Mouse (Mus musculus): ENCODE measurements at regions not wholly inside any gene's neighbourhood (a gene's known extent, or its start where the extent isn't known, plus 50 kb on each side); places are given as distances from the start of the nearest gene placed in this dataset.
"Not testable (repeated sequence)": the region's sequence is repeated elsewhere in the genome, so short reads cannot be mapped to it uniquely, and the experiment has no call there.

- no peaks in the 10 kb centered on the region for H3K27me3 ChIP-seq (ENCODE audit: control insufficient read depth, insufficient read depth, low read length, poor library complexity, severe bottlenecking)
- no peak overlapping the region for H3K4me3 ChIP-seq (ENCODE audit: low read depth, low read length)
- no peaks in the 10 kb centered on the region for H3K36me3 ChIP-seq (ENCODE audit: control insufficient read depth, insufficient read depth, low read length, poor library complexity, severe bottlenecking)
- H3K27ac ChIP-seq (ENCODE audit: insufficient read depth, low read length): no peak overlapping the region
- H3K9ac ChIP-seq (ENCODE audit: low read depth, poor library complexity, severe bottlenecking): no peak overlapping the region
- H3K4me1 ChIP-seq (ENCODE audit: control insufficient read depth, insufficient read depth, low read length): no peaks in the 10 kb centered on the region
- TF ChIP-seq EP300 (IDR thresholded peaks at IDR 0.05; ENCODE audit: insufficient read depth, low read depth, low read length) (no peak), POLR2A (IDR thresholded peaks at IDR 0.05; ENCODE audit: insufficient read depth, low read length) (no peak), CTCF (IDR thresholded peaks at IDR 0.05; ENCODE audit: low read depth, low read length) (no peak)
- no peaks in the 10 kb centered on the region for H3K9me3 ChIP-seq (replicated peaks; ENCODE audit: control insufficient read depth, insufficient read depth, low read length, poor library complexity, severe bottlenecking)
These were observed 133.3 kb upstream of the Slc13a1 start for GRCm38 (mm10) chr6:24301146-24301545.

- no peak overlapping the region for H3K4me3 ChIP-seq (ENCODE audit: low read depth, low read length)
- H3K36me3 ChIP-seq (ENCODE audit: control insufficient read depth, insufficient read depth, low read length, poor library complexity, severe bottlenecking): no peaks in the 10 kb centered on the region
- H3K27me3 ChIP-seq (ENCODE audit: control insufficient read depth, insufficient read depth, low read length, poor library complexity, severe bottlenecking): no peaks in the 10 kb centered on the region
- H3K27ac ChIP-seq (ENCODE audit: insufficient read depth, low read length): no peak overlapping the region
- H3K9ac ChIP-seq (ENCODE audit: low read depth, poor library complexity, severe bottlenecking): no peak overlapping the region
- TF ChIP-seq POLR2A (IDR thresholded peaks at IDR 0.05; ENCODE audit: insufficient read depth, low read length): no peak
- TF ChIP-seq EP300 (IDR thresholded peaks at IDR 0.05; ENCODE audit: insufficient read depth, low read depth, low read length): no peak
- no peak for TF ChIP-seq CTCF (IDR thresholded peaks at IDR 0.05; ENCODE audit: low read depth, low read length)
- H3K4me1 ChIP-seq (ENCODE audit: control insufficient read depth, insufficient read depth, low read length): no peaks in the 10 kb centered on the region
- no peaks in the 10 kb centered on the region for H3K9me3 ChIP-seq (replicated peaks; ENCODE audit: control insufficient read depth, insufficient read depth, low read length, poor library complexity, severe bottlenecking)
These were observed 130.8 kb upstream of the Slc13a1 start for GRCm38 (mm10) chr6:24298562-24299212.

DNA sequence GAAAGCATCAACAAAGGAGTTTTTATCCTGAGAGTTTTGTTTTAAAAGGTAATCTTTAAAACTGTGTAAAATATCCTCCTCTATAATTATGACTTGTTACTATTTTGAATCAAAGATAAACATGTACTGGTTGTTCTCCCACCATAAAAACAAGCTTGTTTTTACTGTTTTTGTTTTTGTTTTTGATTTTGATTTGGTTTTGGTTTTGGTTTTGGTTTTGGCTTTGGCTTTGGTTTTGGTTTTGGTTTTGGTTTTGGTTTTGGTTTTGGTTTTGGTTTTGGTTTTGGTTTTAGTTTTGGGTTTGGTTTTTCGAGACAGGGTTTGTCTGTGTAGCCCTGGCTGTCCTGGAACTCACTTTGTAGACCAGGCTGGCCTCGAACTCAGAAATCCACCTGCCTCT is 120.9 kb upstream of the Slc13a1 start:
- not testable (repeated sequence) for H3K9ac ChIP-seq (ENCODE audit: low read depth, poor library complexity, severe bottlenecking); H3K9me3 ChIP-seq (replicated peaks; ENCODE audit: control insufficient read depth, insufficient read depth, low read length, poor library complexity, severe bottlenecking); H3K4me3 ChIP-seq (ENCODE audit: low read depth, low read length); H3K27ac ChIP-seq (ENCODE audit: insufficient read depth, low read length); H3K4me1 ChIP-seq (ENCODE audit: control insufficient read depth, insufficient read depth, low read length); H3K36me3 ChIP-seq (ENCODE audit: control insufficient read depth, insufficient read depth, low read length, poor library complexity, severe bottlenecking); H3K27me3 ChIP-seq (ENCODE audit: control insufficient read depth, insufficient read depth, low read length, poor library complexity, severe bottlenecking)

DNA sequence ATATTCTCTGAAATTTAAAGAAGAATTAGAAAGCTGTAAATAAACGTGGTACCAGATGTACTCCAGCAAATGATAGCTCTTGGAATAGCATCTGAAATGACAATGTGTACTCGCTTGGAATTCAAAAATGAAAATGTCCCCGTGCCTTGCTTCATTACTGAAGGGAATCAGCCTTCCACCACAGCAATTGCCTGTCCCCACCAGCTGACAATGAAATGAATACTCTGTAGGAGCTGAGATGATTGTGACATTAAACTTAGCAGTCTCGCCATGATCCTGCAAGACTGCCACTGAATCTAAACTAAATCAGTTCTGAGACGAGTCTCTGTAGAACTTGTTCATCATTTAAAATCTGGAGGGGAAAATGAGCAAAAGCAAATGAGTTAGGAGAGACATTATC is 104.9 kb upstream of the Slc13a1 start:
- no peak for TF ChIP-seq EP300 (IDR thresholded peaks at IDR 0.05; ENCODE audit: insufficient read depth, low read depth, low read length)
- Histone ChIP-seq H3K27ac (ENCODE audit: insufficient read depth, low read length) (no peak overlapping the region), H3K36me3 (ENCODE audit: control insufficient read depth, insufficient read depth, low read length, poor library complexity, severe bottlenecking) (no peaks in the 10 kb centered on the region)

DNA sequence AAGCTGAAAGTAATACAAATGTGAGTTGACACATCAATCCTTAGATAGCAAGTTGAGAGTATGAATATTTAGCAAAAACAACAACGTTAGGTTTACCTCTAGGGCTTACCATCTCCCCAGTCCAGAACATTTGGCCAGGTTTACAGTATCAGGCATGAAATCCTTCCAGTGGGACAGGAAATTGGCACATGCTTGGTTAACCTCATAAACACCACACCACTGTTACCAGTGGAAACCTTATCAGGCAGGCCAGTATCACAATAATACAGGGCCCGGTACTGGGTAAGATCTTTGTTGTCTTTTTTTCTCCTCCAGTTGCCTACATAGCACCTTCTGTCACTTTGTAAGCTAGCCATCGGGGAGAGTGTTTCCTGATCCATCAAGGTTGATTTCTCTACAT is 101.7 kb upstream of the Slc13a1 start:
- Histone ChIP-seq H3K27me3 (ENCODE audit: control insufficient read depth, insufficient read depth, low read length, poor library complexity, severe bottlenecking) (no peaks in the 10 kb centered on the region), H3K9me3 (replicated peaks; ENCODE audit: control insufficient read depth, insufficient read depth, low read length, poor library complexity, severe bottlenecking) (no peaks in the 10 kb centered on the region), H3K4me3 (ENCODE audit: low read depth, low read length) (no peak overlapping the region), H3K27ac (ENCODE audit: insufficient read depth, low read length) (no peak overlapping the region), H3K9ac (ENCODE audit: low read depth, poor library complexity, severe bottlenecking) (no peak overlapping the region), H3K36me3 (ENCODE audit: control insufficient read depth, insufficient read depth, low read length, poor library complexity, severe bottlenecking) (no peaks in the 10 kb centered on the region), H3K4me1 (ENCODE audit: control insufficient read depth, insufficient read depth, low read length) (no peaks in the 10 kb centered on the region)
- TF ChIP-seq EP300 (IDR thresholded peaks at IDR 0.05; ENCODE audit: insufficient read depth, low read depth, low read length): no peak
- no peak for TF ChIP-seq CTCF (IDR thresholded peaks at IDR 0.05; ENCODE audit: low read depth, low read length)
- no peak for TF ChIP-seq POLR2A (IDR thresholded peaks at IDR 0.05; ENCODE audit: insufficient read depth, low read length)

More for the DNA sequence above, 104.9 kb upstream of the Slc13a1 start:
- no peak overlapping the region for H3K9ac ChIP-seq (ENCODE audit: low read depth, poor library complexity, severe bottlenecking)
- no peak overlapping the region for H3K4me3 ChIP-seq (ENCODE audit: low read depth, low read length)
- no peaks in the 10 kb centered on the region for H3K4me1 ChIP-seq (ENCODE audit: control insufficient read depth, insufficient read depth, low read length)
- H3K9me3 ChIP-seq (replicated peaks; ENCODE audit: control insufficient read depth, insufficient read depth, low read length, poor library complexity, severe bottlenecking): no peaks in the 10 kb centered on the region
- no peaks in the 10 kb centered on the region for H3K27me3 ChIP-seq (ENCODE audit: control insufficient read depth, insufficient read depth, low read length, poor library complexity, severe bottlenecking)

DNA sequence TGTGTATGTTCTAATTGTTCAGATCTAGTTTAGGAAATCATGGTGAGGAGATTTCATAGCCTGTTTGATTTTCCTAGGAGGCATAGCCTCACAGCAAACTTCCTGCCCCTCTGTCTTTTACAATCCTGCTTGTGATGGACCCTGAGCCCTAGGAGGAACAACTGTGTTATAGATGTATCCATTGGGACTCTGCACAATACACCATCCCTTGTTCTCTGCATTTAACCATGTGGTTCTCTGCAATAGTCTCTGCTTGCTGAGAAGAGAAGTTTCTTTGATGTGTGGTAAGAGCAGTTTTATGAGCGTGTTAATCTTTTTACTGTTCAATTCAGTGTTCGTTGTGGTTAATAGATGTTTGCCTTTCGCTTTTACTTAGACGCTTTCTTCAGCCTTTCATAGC is 95.9 kb upstream of the Slc13a1 start:
- H3K9ac ChIP-seq (ENCODE audit: low read depth, poor library complexity, severe bottlenecking): no peak overlapping the region
- H3K4me1 ChIP-seq (ENCODE audit: control insufficient read depth, insufficient read depth, low read length): no peaks in the 10 kb centered on the region
- no peak overlapping the region for H3K4me3 ChIP-seq (ENCODE audit: low read depth, low read length)
- TF ChIP-seq EP300 (IDR thresholded peaks at IDR 0.05; ENCODE audit: insufficient read depth, low read depth, low read length) (no peak), POLR2A (IDR thresholded peaks at IDR 0.05; ENCODE audit: insufficient read depth, low read length) (no peak), CTCF (IDR thresholded peaks at IDR 0.05; ENCODE audit: low read depth, low read length) (no peak)
- no peaks in the 10 kb centered on the region for H3K27me3 ChIP-seq (ENCODE audit: control insufficient read depth, insufficient read depth, low read length, poor library complexity, severe bottlenecking)
- no peak overlapping the region for H3K27ac ChIP-seq (ENCODE audit: insufficient read depth, low read length)
- H3K36me3 ChIP-seq (ENCODE audit: control insufficient read depth, insufficient read depth, low read length, poor library complexity, severe bottlenecking): no peaks in the 10 kb centered on the region
- no peaks in the 10 kb centered on the region for H3K9me3 ChIP-seq (replicated peaks; ENCODE audit: control insufficient read depth, insufficient read depth, low read length, poor library complexity, severe bottlenecking)
